Comparison of ENCODE assay signal across 22 mouse cellular contexts in genomic region chr1:28677700-28678099, GRCm38 (mm10).
A peak's percentile ranks its signal among the peaks of the same experiment; 100 is the strongest.
DNase-seq lines count a peak whose midpoint lies in the region; ATAC-seq and TF ChIP-seq lines count a peak whose summit lies in the region.
"Had no signal": no experiment of that assay in that cellular context is flagged by ENCODE, and none has a peak within 500 bp of the region (broad histone marks: within the 10 kb centered on the region; RNA-seq: fewer than 3 reads in every experiment).

No protein-coding gene starts in this region.

- H3K4me3 ChIP-seq in midbrain, embryonic 13.5 days (replicated peaks): no peak overlapping the region
- H3K4me3 ChIP-seq in midbrain, embryonic 11.5 days (ENCODE audit: low read depth, low read length): no peak overlapping the region
- H3K4me3 ChIP-seq in forebrain, embryonic 14.5 days (ENCODE audit: low read depth, low read length): no peak overlapping the region
- H3K4me3 ChIP-seq in hindbrain, postnatal 0 days (ENCODE audit: low read length): no peak overlapping the region
- no peak overlapping the region for H3K4me3 ChIP-seq in left cerebral cortex, adult 2 months
- H3K4me3 ChIP-seq: embryonic facial prominence, embryonic 12.5 days; heart, embryonic 15.5 days; intestine, embryonic 15.5 days; limb, embryonic 15.5 days had no signal

- WGBS in midbrain, embryonic 13.5 days: 63% methylated on average over 2 of the region's 2 CpGs
- 89% methylated on average over 2 of the region's 2 CpGs for WGBS in midbrain, embryonic 11.5 days
- WGBS in forebrain, embryonic 14.5 days: 30% methylated on average over 2 of the region's 2 CpGs
- WGBS in hindbrain, postnatal 0 days: 41% methylated on average over 2 of the region's 2 CpGs

- no peak overlapping the region for H3K4me2 ChIP-seq in midbrain, embryonic 13.5 days (replicated peaks)
- H3K4me2 ChIP-seq in midbrain, embryonic 11.5 days: no peak overlapping the region
- H3K4me2 ChIP-seq in forebrain, embryonic 14.5 days (ENCODE audit: low read length): no peak overlapping the region
- no peak overlapping the region for H3K4me2 ChIP-seq in hindbrain, postnatal 0 days (ENCODE audit: low read depth, low read length)
- H3K4me2 ChIP-seq: embryonic facial prominence, embryonic 12.5 days; heart, embryonic 15.5 days; intestine, embryonic 15.5 days; limb, embryonic 15.5 days; lung, embryonic 14.5 days had no signal

- no peak for TF ChIP-seq CTCF in hindbrain, postnatal 0 days (IDR thresholded peaks at IDR 0.05; ENCODE audit: low read depth)
- no peak for TF ChIP-seq CTCF in left cerebral cortex, adult 2 months (IDR thresholded peaks at IDR 0.05)

- no peaks in the 10 kb centered on the region for H3K4me1 ChIP-seq in midbrain, embryonic 13.5 days (replicated peaks)
- H3K4me1 ChIP-seq in midbrain, embryonic 11.5 days (ENCODE audit: control insufficient read depth, insufficient read depth, low read length): no peaks in the 10 kb centered on the region
- no peaks in the 10 kb centered on the region for H3K4me1 ChIP-seq in forebrain, embryonic 14.5 days (ENCODE audit: control insufficient read depth, insufficient read depth, low read length)
- H3K4me1 ChIP-seq in hindbrain, postnatal 0 days (ENCODE audit: insufficient read depth, low read length): no peaks in the 10 kb centered on the region
- H3K4me1 ChIP-seq: embryonic facial prominence, embryonic 12.5 days; heart, embryonic 15.5 days; intestine, embryonic 15.5 days; limb, embryonic 15.5 days had no signal

- no peak for DNase-seq in midbrain, embryonic 11.5 days (ENCODE audit: low spot score, missing footprints)
- peak; percentile 5 for DNase-seq in brain, adult 2 months (ENCODE audit: low read depth, low spot score)
- DNase-seq in forebrain, embryonic 14.5 days (ENCODE audit: low spot score): peak; percentile 60
- DNase-seq in hindbrain, postnatal 0 days (ENCODE audit: low spot score): peak; percentile 22
- DNase-seq in testis, postnatal 10 days (ENCODE audit: low spot score): no peak
- DNase-seq in left cerebral cortex, adult 2 months (ENCODE audit: extremely low spot score in 1 of 2, low spot score in 2 of 2): no peak
- no peak for DNase-seq in kidney, adult 18-20 months
- DNase-seq: adrenal gland, adult 8-10 months; cerebellum, adult 2 months; cerebellum, postnatal 25 days; gastrocnemius, postnatal 36 days; kidney, postnatal 25 days; lung, embryonic 14.5 days; right cerebral cortex, postnatal 25 days; thymus, postnatal 14 days had no signal

- H3K27me3 ChIP-seq in midbrain, embryonic 13.5 days: no peaks in the 10 kb centered on the region
- H3K27me3 ChIP-seq in midbrain, embryonic 11.5 days (ENCODE audit: control insufficient read depth, insufficient read depth, low read length): no peaks in the 10 kb centered on the region
- H3K27me3 ChIP-seq in forebrain, embryonic 14.5 days (replicated peaks; ENCODE audit: control insufficient read depth, insufficient read depth, low read length): no peaks in the 10 kb centered on the region
- no peaks in the 10 kb centered on the region for H3K27me3 ChIP-seq in hindbrain, postnatal 0 days (ENCODE audit: insufficient read depth, low read length)
- H3K27me3 ChIP-seq: embryonic facial prominence, embryonic 12.5 days; heart, embryonic 15.5 days; intestine, embryonic 15.5 days; limb, embryonic 15.5 days had no signal

- H3K27ac ChIP-seq in midbrain, embryonic 13.5 days: no peak overlapping the region
- H3K27ac ChIP-seq in midbrain, embryonic 11.5 days (ENCODE audit: low read depth, low read length): no peak overlapping the region
- H3K27ac ChIP-seq in forebrain, embryonic 14.5 days (ENCODE audit: low read depth, low read length): no peak overlapping the region
- H3K27ac ChIP-seq in hindbrain, postnatal 0 days: no peak overlapping the region
- H3K27ac ChIP-seq in left cerebral cortex, adult 2 months: no peak overlapping the region
- H3K27ac ChIP-seq: embryonic facial prominence, embryonic 12.5 days; heart, embryonic 15.5 days; intestine, embryonic 15.5 days; limb, embryonic 15.5 days; liver, embryonic 14.5 days had no signal

- no peak overlapping the region for H3K9ac ChIP-seq in midbrain, embryonic 13.5 days (replicated peaks)
- no peak overlapping the region for H3K9ac ChIP-seq in midbrain, embryonic 11.5 days (ENCODE audit: low read length)
- no peak overlapping the region for H3K9ac ChIP-seq in forebrain, embryonic 14.5 days (ENCODE audit: low read length)
- H3K9ac ChIP-seq in hindbrain, postnatal 0 days (replicated peaks; ENCODE audit: low read length): no peak overlapping the region
- H3K9ac ChIP-seq: embryonic facial prominence, embryonic 12.5 days; heart, embryonic 15.5 days; intestine, embryonic 15.5 days; limb, embryonic 15.5 days; liver, embryonic 14.5 days; lung, embryonic 14.5 days had no signal

- intact Hi-C loops in left cerebral cortex, adult 2 months (cut with DNase I): no loop called here

- ATAC-seq in midbrain, embryonic 13.5 days: peak; percentile 58; the same call in 1 of the 2 replicates
- ATAC-seq in midbrain, embryonic 11.5 days (ENCODE audit: low FRiP score): no peak
- ATAC-seq in forebrain, embryonic 14.5 days: peak; percentile 69
- ATAC-seq in hindbrain, postnatal 0 days: no peak
- ATAC-seq: activated CD4-positive, CD25-positive, alpha-beta regulatory T cell, adult 4 months; intestine, embryonic 15.5 days had no signal

- no peaks in the 10 kb centered on the region for H3K36me3 ChIP-seq in midbrain, embryonic 13.5 days
- no peaks in the 10 kb centered on the region for H3K36me3 ChIP-seq in midbrain, embryonic 11.5 days (ENCODE audit: control insufficient read depth, insufficient read depth, low read length)
- H3K36me3 ChIP-seq in forebrain, embryonic 14.5 days (ENCODE audit: control insufficient read depth, insufficient read depth, low read length): no peaks in the 10 kb centered on the region
- no peaks in the 10 kb centered on the region for H3K36me3 ChIP-seq in hindbrain, postnatal 0 days (ENCODE audit: insufficient read depth, low read length)
- H3K36me3 ChIP-seq: embryonic facial prominence, embryonic 12.5 days; heart, embryonic 15.5 days; intestine, embryonic 15.5 days; limb, embryonic 15.5 days had no signal

- no peaks in the 10 kb centered on the region for H3K9me3 ChIP-seq in midbrain, embryonic 13.5 days
- no peaks in the 10 kb centered on the region for H3K9me3 ChIP-seq in midbrain, embryonic 11.5 days (ENCODE audit: control insufficient read depth, low read length)
- no peaks in the 10 kb centered on the region for H3K9me3 ChIP-seq in forebrain, embryonic 14.5 days (replicated peaks; ENCODE audit: control insufficient read depth, low read length)
- no peaks in the 10 kb centered on the region for H3K9me3 ChIP-seq in hindbrain, postnatal 0 days (ENCODE audit: low read length)
- H3K9me3 ChIP-seq: embryonic facial prominence, embryonic 12.5 days; heart, embryonic 15.5 days; intestine, embryonic 15.5 days; limb, embryonic 15.5 days had no signal

Comparison
In these comparisons a context has a peak if more than half of its experiments do, and no peak if none do; other contexts are left out.
1. ATAC-seq: peak in midbrain, embryonic 13.5 days (single experiment) and forebrain, embryonic 14.5 days (single experiment); none in midbrain, embryonic 11.5 days (single experiment) and hindbrain, postnatal 0 days (single experiment).
2. DNase-seq: peak in brain, adult 2 months (single experiment), forebrain, embryonic 14.5 days (single experiment) and hindbrain, postnatal 0 days (single experiment); none in midbrain, embryonic 11.5 days (single experiment), testis, postnatal 10 days (single experiment), left cerebral cortex, adult 2 months (0 of 2) and kidney, adult 18-20 months (single experiment).